Mouse (Mus musculus) inflammation-experienced regulatory T-cells, adult 16 weeks (primary cell): Measurements from ENCODE around the gene Gatc. TPM values are rescaled to one million over a fixed set of nuclear protein-coding genes. Genes with fewer than 3 reads are reported as not detected.

Experiments used
- polyA plus RNA-seq: library from polyadenylated mRNA; unstranded; fragments of 100-300 nt; shearing (Covaris generic); gene quantifications from one replicate; pipeline ENCODE4 v1.2.1, GENCODE M21; 2017

The Gatc gene
- 22.3 TPM for polyA plus RNA-seq

DNA sequence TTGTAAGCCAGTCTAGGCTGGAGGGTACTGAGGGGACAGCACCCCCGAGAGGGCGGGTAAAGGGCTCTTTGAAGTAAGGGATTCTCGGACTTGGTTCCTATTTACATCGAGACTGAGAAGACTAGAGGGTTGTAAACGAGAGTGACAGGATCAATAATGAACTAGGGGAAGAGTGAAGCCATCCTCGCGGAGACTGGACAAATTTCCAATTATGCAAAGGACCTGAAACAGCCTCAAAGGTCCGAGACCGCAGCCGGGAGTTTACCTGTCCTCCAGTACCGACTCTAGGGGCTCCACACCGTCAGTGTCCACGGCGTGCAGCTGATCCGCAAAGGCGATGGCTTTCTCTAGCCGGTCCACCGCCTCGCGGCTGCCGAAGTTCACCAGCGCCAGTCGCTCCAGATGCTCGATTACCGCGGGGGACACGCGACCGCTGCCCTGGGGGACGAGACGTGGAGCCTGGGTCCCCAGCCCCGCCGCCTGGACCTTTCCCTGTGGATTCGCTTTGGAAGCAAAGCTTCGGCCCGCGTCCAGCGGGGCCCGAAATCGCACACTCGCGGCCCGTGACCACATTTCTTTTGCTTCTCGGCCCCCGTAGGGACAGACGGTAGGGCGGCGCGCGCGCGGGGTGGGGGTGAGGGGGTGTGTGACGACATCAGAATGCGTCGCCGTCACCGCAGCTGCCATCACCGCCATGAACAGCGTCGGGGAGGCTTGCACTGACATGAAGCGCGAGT, at the start of gene Gatc, which contains the start of gene Triap1:
TSS of gene Gatc (minus strand) at position 602 of the 737 bp plus-strand sequence.
TSS of gene Triap1 (plus strand) at position 649 of the 737 bp plus-strand sequence.

DNA sequence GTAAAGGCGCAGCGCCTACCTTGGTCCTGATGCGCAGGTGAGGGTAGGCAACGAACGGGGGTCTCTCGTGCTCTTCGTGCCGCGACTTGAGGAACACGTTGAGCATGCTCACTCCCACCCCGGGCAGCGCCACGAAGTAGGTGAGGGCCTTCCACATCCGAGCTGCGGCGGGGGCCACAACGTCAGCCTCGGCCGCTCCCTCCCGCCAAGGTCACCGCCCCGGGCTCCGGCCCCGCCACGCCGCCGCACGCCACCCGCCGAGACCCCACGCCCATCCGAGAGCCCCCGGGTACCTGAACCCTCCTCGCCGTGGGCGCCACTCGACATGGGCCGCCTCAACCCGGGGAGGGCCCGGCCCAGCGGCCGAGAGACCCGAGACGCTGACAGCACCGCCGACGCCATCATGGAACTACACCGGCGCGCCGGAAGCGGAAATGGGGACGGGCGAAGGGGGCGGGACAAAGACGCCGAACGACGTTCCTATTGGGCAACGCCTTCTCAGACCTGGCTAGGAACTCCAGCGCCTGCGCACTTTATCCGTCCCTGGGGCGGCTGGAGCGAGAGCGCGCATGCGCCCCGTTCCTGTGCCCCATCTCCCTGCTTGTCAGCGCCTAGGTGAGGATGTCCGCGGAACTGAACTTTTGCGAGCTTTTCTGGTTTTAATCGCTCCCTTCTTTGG, 7.7 kb upstream of the Gatc start, which contains the start of gene Cox6a1:
TSS of gene Cox6a1 (minus strand) at position 436 of the 679 bp plus-strand sequence.

DNA sequence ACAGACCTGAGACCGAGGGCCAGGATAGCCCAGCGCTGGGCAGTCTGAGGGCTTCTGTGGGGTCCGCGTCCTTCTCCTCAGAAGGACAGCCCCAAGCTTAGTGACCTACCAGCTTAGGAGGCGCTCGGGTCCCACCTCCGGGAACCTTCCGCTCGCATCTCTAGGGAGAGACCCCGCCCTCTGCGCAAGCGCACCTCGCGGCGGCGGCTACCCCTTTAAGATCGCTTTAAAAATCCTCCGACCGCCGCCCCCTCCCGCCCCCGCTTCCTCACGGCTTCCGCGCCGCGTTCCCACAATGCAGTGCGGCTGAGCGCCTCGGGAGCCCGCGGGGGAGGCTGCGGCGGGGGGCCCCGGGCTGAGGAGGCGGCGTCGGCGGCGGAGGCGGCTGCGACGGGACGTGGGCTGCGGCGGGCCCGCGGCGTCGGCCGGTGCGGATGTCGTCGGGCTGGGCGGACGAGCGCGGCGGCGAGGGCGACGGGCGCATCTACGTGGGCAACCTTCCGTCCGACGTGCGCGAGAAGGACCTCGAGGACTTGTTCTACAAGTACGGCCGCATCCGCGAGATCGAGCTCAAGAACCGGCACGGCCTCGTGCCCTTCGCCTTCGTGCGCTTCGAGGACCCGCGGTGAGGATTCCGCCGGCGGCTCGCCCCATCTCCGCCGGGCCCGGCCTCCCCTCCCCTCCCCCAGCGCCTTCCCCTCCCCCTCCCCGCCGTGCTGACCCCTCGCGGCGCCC, 13.9 kb downstream of the Gatc start, which contains the start of gene Srsf9:
TSS of gene Srsf9 (plus strand) at position 303 of the 735 bp plus-strand sequence.

DNA sequence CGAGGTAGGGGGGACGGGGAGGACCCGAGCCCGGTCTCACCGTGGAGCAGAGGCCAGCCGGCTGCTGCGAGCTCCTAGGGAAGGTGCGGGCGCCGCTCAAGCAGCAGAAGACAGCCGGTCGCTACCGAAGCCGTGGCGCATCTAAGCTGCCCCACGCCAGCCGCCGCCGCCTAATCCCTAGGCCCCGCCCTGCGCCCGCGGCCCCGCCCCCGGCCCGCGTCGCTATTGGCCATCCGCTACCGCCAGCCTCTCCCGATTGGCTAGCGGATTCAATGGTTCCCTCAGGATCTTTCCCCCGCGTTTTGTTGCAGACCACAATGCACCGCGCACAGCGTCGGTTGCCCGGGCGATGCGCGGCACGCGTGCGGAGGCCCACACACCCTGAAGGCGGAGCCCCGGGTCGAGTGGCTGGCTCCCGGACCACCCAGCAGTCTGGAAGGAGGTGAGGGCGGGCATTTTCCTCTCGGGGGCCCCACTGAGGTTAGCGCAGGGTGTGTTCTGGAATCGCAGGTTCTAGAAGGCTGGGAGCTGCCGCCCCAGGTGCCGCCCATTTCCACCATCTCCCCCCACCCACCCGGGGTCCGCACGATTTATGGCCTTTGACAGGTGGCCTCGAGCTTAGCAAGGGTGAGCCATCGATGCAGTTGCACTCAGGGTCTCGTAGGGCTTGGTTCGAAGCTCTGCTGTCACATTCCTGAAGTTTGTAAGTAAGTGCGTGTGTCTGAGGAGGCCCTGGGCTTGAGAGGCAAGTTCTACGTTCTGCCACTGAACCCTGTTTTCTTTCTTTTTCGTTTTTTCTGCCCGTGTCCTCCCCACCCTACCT, 40.0 kb downstream of the Gatc start, which contains the start of gene Dynll1:
TSS of gene Dynll1 (minus strand) at position 208 of the 823 bp plus-strand sequence.

Other genes with a start within 250 kb of the Gatc start
- gene Gm10401, start 242.9 kb downstream of the Gatc start, polyA plus RNA-seq, result 2.6 TPM
- 41.4 TPM for gene Acads, start 221.8 kb downstream of the Gatc start, polyA plus RNA-seq
- 56.8 TPM for gene Unc119b, start 206.2 kb downstream of the Gatc start, polyA plus RNA-seq
- 67.1 TPM for gene Mlec, start 183.0 kb downstream of the Gatc start, polyA plus RNA-seq
- gene Cabp1, start 146.8 kb downstream of the Gatc start, polyA plus RNA-seq, result not detected
- 121 TPM for gene Pop5, start 105.3 kb downstream of the Gatc start, polyA plus RNA-seq
- 30.9 TPM for gene Rnf10, start 68.3 kb downstream of the Gatc start, polyA plus RNA-seq
- gene Coq5, start 61.5 kb downstream of the Gatc start, polyA plus RNA-seq, result 52.8 TPM
- 588 TPM for gene Dynll1, start 40.2 kb downstream of the Gatc start, polyA plus RNA-seq
- 13.5 TPM for gene Srsf9, start 14.0 kb downstream of the Gatc start, polyA plus RNA-seq
- 57.2 TPM for gene Triap1, start within 50 bp of the Gatc start, polyA plus RNA-seq
- gene Cox6a1, start 7.8 kb upstream of the Gatc start, polyA plus RNA-seq, result 499 TPM
- gene Msi1, start 88.4 kb upstream of the Gatc start, polyA plus RNA-seq, result not detected
- not detected for gene Pla2g1b, start 125.1 kb upstream of the Gatc start, polyA plus RNA-seq
- gene Sirt4, start 143.5 kb upstream of the Gatc start, polyA plus RNA-seq, result 21.1 TPM
- gene Pxn, start 165.5 kb upstream of the Gatc start, polyA plus RNA-seq, result 68.4 TPM
- gene Rplp0, start 218.3 kb upstream of the Gatc start, polyA plus RNA-seq, result 1,732 TPM
- 59.0 TPM for gene Gcn1l1, start 224.1 kb upstream of the Gatc start, polyA plus RNA-seq